Mouse (Mus musculus): Measurements from ENCODE around the gene Tcf7l2. TPM values are rescaled to one million over a fixed set of nuclear protein-coding genes. Genes with fewer than 3 reads are reported as not detected.

Gene Tcf7l2
- polyA plus RNA-seq, 1 experiment from 2014 or later, result 41.7 TPM

DNA sequence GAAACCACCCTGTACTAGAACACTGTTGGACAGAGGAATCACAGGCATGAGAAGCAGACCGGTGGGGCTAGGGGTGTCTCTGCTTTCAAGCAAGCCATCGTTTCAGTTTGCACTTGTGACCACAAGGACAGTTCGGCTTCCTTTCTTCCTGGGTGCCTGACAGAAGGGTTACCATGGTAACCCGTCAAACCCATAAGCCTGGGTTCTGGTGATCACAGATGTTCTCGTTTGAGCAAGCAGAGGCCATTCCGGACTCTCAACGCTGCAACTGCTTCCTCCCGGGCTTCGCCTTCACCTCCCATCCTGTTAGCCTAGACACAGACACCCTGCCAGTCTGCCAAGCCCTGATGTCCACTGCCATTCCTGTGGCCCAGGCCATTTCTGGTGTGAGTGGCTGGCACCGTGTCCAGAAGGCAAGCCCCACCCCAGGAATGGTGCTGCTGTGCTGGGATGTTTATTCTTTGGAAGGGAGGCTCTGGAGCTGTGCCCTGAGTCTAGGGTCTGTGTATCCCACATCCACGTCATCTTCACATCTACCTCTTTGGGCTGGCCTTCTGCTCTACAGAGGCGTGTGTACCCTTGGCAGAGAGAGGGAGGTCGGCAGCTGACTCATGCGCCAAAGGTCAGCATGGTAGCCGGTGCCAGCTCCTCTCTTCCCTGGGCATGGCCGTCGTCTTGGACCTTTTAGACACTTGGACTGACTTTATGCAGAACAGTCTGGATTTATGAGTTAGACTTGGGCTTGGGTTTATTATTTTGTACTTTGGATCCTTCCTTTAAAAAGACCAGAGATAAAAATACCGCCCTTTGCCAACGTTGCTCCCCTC is 110.1 kb downstream of the Tcf7l2 start:
- Histone ChIP-seq H3K36me3 (ENCODE audit: control insufficient read depth, insufficient read depth, low read length) (no peaks in the 10 kb centered on the region), H3K27ac (replicated peaks) (peak overlapping the region; percentile 35), H3K4me3 (ENCODE audit: low read depth, low read length) (no peak overlapping the region), H3K4me2 (replicated peaks; ENCODE audit: low read depth) (no peak overlapping the region), H3K27me3 (ENCODE audit: control insufficient read depth, insufficient read depth, low read length) (no peaks in the 10 kb centered on the region), H3K9ac (ENCODE audit: low read length) (no peak overlapping the region), H3K9me3 (ENCODE audit: control insufficient read depth, low read length) (no peaks in the 10 kb centered on the region), H3K4me1 (replicated peaks; ENCODE audit: control insufficient read depth, insufficient read depth) (peaks cover 11% of the 10 kb centered on the region; the same call in 1 of the 2 replicates)
- 56% methylated on average over 19 of the region's 19 CpGs for WGBS
- DNase-seq (ENCODE audit: low spot score) (peak; percentile 53), ATAC-seq (ENCODE audit: low FRiP score, low TSS enrichment) (peak; percentile 61)
- TF ChIP-seq CTCF (IDR thresholded peaks at IDR 0.05; ENCODE audit: low read depth), result no peak
- TF ChIP-seq EP300 (optimal IDR thresholded peaks at IDR 0.05), result no peak

DNA sequence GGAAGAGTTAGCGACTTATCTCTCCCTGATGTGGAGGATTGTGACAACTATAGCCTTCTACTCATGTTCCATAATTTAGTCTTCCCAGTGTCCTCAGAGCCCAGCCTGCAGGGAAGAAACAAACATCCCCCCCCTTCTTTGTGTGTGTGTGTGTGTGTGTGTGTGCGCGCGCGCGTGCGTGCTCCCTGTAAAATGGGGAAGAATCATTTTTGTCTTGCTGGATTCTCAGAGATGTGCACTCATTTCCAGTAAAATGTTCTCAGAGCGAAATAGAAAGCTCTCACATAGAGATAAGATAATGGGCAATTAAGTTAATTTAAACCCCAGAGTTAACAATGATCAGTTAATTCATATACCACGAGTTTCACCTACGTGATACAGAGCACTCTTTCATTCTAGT is 112.8 kb downstream of the Tcf7l2 start:
- ATAC-seq (ENCODE audit: low FRiP score, low TSS enrichment), result no peak
- H3K4me1 ChIP-seq (replicated peaks; ENCODE audit: control insufficient read depth, insufficient read depth), result peaks cover 11% of the 10 kb centered on the region; the same call in 1 of the 2 replicates
- no peak for TF ChIP-seq EP300 (optimal IDR thresholded peaks at IDR 0.05)
- H3K9me3 ChIP-seq (ENCODE audit: control insufficient read depth, low read length), result no peaks in the 10 kb centered on the region
- 80% methylated on average over 10 of the region's 10 CpGs for WGBS
- no peak overlapping the region for H3K27ac ChIP-seq (replicated peaks)
- H3K27me3 ChIP-seq (ENCODE audit: control insufficient read depth, insufficient read depth, low read length), result no peaks in the 10 kb centered on the region
- no peak overlapping the region for H3K4me2 ChIP-seq (replicated peaks; ENCODE audit: low read depth)
- no peaks in the 10 kb centered on the region for H3K36me3 ChIP-seq (ENCODE audit: control insufficient read depth, insufficient read depth, low read length)
- DNase-seq (ENCODE audit: low spot score), result no peak
- H3K4me3 ChIP-seq (ENCODE audit: low read depth, low read length), result no peak overlapping the region
- H3K9ac ChIP-seq (ENCODE audit: low read length), result no peak overlapping the region

DNA sequence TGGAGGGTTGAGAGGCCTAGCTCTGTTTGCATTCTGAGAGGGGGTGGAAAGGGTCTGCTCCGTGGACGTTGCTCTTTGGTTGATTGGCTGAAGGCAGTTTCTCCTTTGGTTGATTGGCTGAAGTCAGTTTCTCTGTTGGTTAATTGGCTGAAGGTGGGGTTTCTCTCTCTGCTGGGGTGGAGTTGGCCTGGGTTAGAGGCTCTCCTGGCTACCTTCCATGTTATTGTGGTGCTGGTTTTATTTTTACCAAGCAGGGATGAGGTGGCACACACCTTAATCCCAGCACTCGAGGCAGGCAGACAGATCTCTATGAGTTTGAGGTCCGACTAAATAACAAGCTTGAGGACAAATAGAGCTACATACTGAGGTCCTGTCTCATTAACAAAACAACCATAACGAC is 114.0 kb downstream of the Tcf7l2 start:
- Histone ChIP-seq H3K36me3 (ENCODE audit: control insufficient read depth, insufficient read depth, low read length) (no peaks in the 10 kb centered on the region), H3K27me3 (ENCODE audit: control insufficient read depth, insufficient read depth, low read length) (no peaks in the 10 kb centered on the region), H3K4me2 (replicated peaks; ENCODE audit: low read depth) (no peak overlapping the region), H3K4me3 (ENCODE audit: low read depth, low read length) (no peak overlapping the region), H3K27ac (replicated peaks) (no peak overlapping the region), H3K9me3 (ENCODE audit: control insufficient read depth, low read length) (no peaks in the 10 kb centered on the region), H3K4me1 (replicated peaks; ENCODE audit: control insufficient read depth, insufficient read depth) (peaks cover 8% of the 10 kb centered on the region; the same call in 1 of the 2 replicates), H3K9ac (ENCODE audit: low read length) (no peak overlapping the region)
- DNase-seq (ENCODE audit: low spot score), result no peak
- 57% methylated on average over 5 of the region's 5 CpGs for WGBS
- no peak for TF ChIP-seq CTCF (IDR thresholded peaks at IDR 0.05; ENCODE audit: low read depth)
- TF ChIP-seq EP300 (optimal IDR thresholded peaks at IDR 0.05), result no peak
- ATAC-seq (ENCODE audit: low FRiP score, low TSS enrichment), result no peak

DNA sequence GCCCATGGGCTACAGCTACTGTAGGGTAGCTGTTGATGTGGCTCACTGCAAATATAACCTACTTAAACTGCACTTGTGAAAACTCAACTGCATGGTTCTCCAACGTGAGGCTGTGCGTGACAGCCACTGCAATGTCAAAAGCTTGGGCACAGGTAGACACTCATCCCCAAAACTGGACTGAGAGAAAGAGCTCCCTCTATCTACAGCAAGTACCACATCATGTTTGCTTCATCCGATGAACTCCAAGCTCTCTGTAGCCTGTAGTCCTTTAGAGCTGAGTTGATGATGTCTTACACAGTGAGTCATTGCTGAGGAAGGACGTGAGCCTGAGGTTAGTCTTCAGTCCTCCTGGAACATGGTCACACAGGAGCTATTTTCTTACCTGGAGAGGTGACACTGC is 115.7 kb downstream of the Tcf7l2 start:
- TF ChIP-seq EP300 (optimal IDR thresholded peaks at IDR 0.05) (no peak), CTCF (IDR thresholded peaks at IDR 0.05; ENCODE audit: low read depth) (peak; percentile 60)
- Histone ChIP-seq H3K27me3 (ENCODE audit: control insufficient read depth, insufficient read depth, low read length) (no peaks in the 10 kb centered on the region), H3K4me3 (ENCODE audit: low read depth, low read length) (no peak overlapping the region), H3K9me3 (ENCODE audit: control insufficient read depth, low read length) (no peaks in the 10 kb centered on the region), H3K27ac (replicated peaks) (no peak overlapping the region), H3K9ac (ENCODE audit: low read length) (no peak overlapping the region), H3K4me1 (replicated peaks; ENCODE audit: control insufficient read depth, insufficient read depth) (no peaks in the 10 kb centered on the region; the same call in 1 of the 2 replicates), H3K36me3 (ENCODE audit: control insufficient read depth, insufficient read depth, low read length) (no peaks in the 10 kb centered on the region), H3K4me2 (replicated peaks; ENCODE audit: low read depth) (no peak overlapping the region)
- ATAC-seq (ENCODE audit: low FRiP score, low TSS enrichment), result no peak
- DNase-seq (ENCODE audit: low spot score), result no peak
- 81% methylated on average over 4 of the region's 4 CpGs for WGBS

DNA sequence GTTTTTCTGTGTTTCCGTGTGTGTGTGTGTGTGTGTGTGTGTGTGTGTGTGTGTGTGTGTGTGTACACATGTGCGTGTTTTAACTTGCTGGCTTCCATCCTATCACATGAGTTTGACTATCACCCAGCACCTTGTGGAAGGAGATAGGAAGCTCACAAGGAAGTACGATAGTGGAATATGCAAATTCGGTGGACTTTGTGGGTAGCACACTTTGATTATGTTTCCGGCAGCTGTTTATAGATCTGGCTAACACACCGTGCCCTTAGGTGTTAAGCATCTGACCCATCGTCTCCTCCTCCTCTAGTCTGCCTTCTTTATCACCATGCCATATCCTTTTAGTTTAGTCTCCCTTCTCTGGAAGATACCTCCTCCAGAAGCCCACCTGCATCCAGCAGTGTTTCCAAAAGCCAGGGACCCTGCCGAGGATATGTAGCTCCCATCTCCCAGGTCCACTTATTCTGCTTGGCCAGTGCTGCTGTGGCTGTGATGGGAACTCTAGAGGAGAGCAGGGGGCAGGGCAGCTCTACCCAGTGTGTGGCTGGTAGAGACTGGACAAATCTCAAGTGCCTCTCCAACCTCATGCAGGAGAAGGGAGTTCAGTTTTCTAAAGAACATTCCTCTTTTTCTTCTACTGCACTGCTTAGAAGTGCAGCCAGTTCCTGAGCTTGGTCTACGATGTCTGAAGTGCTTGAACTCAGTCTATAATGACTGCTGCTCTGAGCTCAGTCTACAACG is 118.6 kb downstream of the Tcf7l2 start:
- Histone ChIP-seq H3K9ac (ENCODE audit: low read length) (no peak overlapping the region), H3K4me3 (ENCODE audit: low read depth, low read length) (no peak overlapping the region), H3K9me3 (ENCODE audit: control insufficient read depth, low read length) (no peaks in the 10 kb centered on the region), H3K27ac (replicated peaks) (no peak overlapping the region), H3K36me3 (ENCODE audit: control insufficient read depth, insufficient read depth, low read length) (no peaks in the 10 kb centered on the region), H3K4me1 (replicated peaks; ENCODE audit: control insufficient read depth, insufficient read depth) (no peaks in the 10 kb centered on the region), H3K27me3 (ENCODE audit: control insufficient read depth, insufficient read depth, low read length) (no peaks in the 10 kb centered on the region), H3K4me2 (replicated peaks; ENCODE audit: low read depth) (no peak overlapping the region)
- 62% methylated on average over 10 of the region's 10 CpGs for WGBS
- ATAC-seq (ENCODE audit: low FRiP score, low TSS enrichment), result no peak
- DNase-seq (ENCODE audit: low spot score), result no peak
- TF ChIP-seq EP300 (optimal IDR thresholded peaks at IDR 0.05), result no peak
- TF ChIP-seq CTCF (IDR thresholded peaks at IDR 0.05; ENCODE audit: low read depth), result no peak

GRCm38 (mm10) chr19:55861746-55862145 is 120.1 kb downstream of the Tcf7l2 start:
- Histone ChIP-seq H3K4me1 (replicated peaks; ENCODE audit: control insufficient read depth, insufficient read depth) (0 out of 2 replicates have a peak, but pooled peaks cover 2% of the 10 kb centered on the region), H3K9me3 (ENCODE audit: control insufficient read depth, low read length) (no peaks in the 10 kb centered on the region), H3K4me2 (replicated peaks; ENCODE audit: low read depth) (no peak overlapping the region), H3K36me3 (ENCODE audit: control insufficient read depth, insufficient read depth, low read length) (no peaks in the 10 kb centered on the region), H3K4me3 (ENCODE audit: low read depth, low read length) (no peak overlapping the region), H3K27me3 (ENCODE audit: control insufficient read depth, insufficient read depth, low read length) (no peaks in the 10 kb centered on the region), H3K27ac (replicated peaks) (peak overlapping the region; percentile 36), H3K9ac (ENCODE audit: low read length) (no peak overlapping the region)
- DNase-seq (ENCODE audit: low spot score) (peak; percentile 61), ATAC-seq (ENCODE audit: low FRiP score, low TSS enrichment) (peak; percentile 54)
- no peak for TF ChIP-seq CTCF (IDR thresholded peaks at IDR 0.05; ENCODE audit: low read depth)
- 30% methylated on average over 2 of the region's 2 CpGs for WGBS

All from stomach, postnatal 0 days (tissue).